Mouse (Mus musculus): ENCODE data around the gene Mad1l1. TPM values are rescaled to one million over a fixed set of nuclear protein-coding genes. Genes with fewer than 3 reads are reported as not detected.

Mad1l1 gene
- total and polyA plus RNA-seq, 3 experiments, result 40.5 to 65.2 TPM; not detected in 1

DNA sequence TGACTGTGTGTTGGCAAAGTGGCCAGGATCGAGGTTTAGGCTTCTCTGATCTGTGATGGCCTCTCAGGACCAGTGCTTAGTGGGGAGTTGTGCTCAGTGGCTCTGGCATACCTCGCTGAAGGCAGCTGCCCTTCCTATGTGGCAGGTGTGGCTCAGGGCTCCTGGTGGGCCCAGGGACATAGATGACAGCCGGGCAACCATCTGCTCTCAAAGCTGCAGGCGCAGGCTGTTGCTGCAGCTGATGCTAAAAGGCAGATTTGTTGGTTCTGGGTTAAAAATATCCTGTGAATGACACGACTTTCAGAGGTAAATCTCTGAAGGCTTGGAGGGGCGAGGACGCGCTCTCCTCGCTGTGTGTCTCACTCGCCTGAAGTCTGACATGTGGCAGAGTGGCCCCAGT is 299.6 kb downstream of the Mad1l1 start:
- Histone ChIP-seq H3K79me2 (ENCODE audit: control insufficient read depth, insufficient read depth, low read length, poor library complexity) (no peaks in the 10 kb centered on the region), H3K27me3 (ENCODE audit: control insufficient read depth in 1 of 2, insufficient read depth in 2 of 2, low read length in 2 of 2) (no peaks in the 10 kb centered on the region), H3K4me1 (ENCODE audit: control insufficient read depth in 1 of 2, insufficient read depth in 2 of 2, low read length in 2 of 2) (no peaks in the 10 kb centered on the region), H3K4me3 (ENCODE audit: control insufficient read depth in 1 of 2, insufficient read depth in 1 of 2, low read depth in 2 of 2, low read length in 2 of 2) (no peak overlapping the region), H3K9me3 (replicated peaks; ENCODE audit: insufficient read depth, low read length) (no peaks in the 10 kb centered on the region), H3K9ac (ENCODE audit: control insufficient read depth, low read depth, low read length, poor library complexity, severe bottlenecking) (no peak overlapping the region), H3K36me3 (ENCODE audit: control insufficient read depth in 1 of 2, insufficient read depth in 2 of 2, low read length in 2 of 2) (no peaks in the 10 kb centered on the region; a peak in 1 of 4 replicates), H3K27ac (ENCODE audit: control insufficient read depth, low read depth, low read length) (no peak overlapping the region)
- DNase-seq (ENCODE audit: low read depth, low spot score), result no peak
- TF ChIP-seq GABPA (IDR thresholded peaks at IDR 0.05; ENCODE audit: low read depth, low read length), result no peak
- no peak for TF ChIP-seq HCFC1 (IDR thresholded peaks at IDR 0.05; ENCODE audit: low read depth, low read length)

DNA sequence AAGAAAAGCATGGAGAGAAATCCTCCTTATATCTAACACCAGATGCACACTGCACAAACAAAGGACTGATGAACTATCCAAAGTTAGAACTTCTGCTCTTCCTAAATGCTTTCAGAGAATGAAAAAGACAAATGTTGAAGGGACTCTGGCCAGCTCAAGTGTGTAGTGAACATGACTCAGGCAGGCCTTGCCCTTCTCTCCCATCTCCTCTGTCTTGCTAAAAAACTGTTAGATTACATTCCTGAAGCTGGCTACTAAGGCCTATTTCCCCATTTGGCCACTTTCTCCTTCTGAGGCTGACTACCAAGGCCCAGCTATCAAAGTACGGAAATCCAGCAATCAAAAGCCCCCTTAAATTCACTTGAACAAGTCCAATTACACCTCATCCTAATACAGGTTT is 301.7 kb downstream of the Mad1l1 start:
- H3K27ac ChIP-seq (ENCODE audit: control insufficient read depth, low read depth, low read length), result no peak overlapping the region
- H3K36me3 ChIP-seq (ENCODE audit: control insufficient read depth in 1 of 2, insufficient read depth in 2 of 2, low read length in 2 of 2), result no peaks in the 10 kb centered on the region; a peak in 1 of 4 replicates
- H3K4me1 ChIP-seq (ENCODE audit: control insufficient read depth in 1 of 2, insufficient read depth in 2 of 2, low read length in 2 of 2), result no peaks in the 10 kb centered on the region
- DNase-seq (ENCODE audit: low read depth, low spot score), result no peak
- H3K9ac ChIP-seq (ENCODE audit: control insufficient read depth, low read depth, low read length, poor library complexity, severe bottlenecking), result no peak overlapping the region
- TF ChIP-seq ZC3H11A (IDR thresholded peaks at IDR 0.05; ENCODE audit: low read depth, low read length) (no peak), MAX (IDR thresholded peaks at IDR 0.05; ENCODE audit: low read length) (no peak), E2F4 (IDR thresholded peaks at IDR 0.05; ENCODE audit: borderline replicate concordance, low read depth, low read length) (no peak), HCFC1 (IDR thresholded peaks at IDR 0.05; ENCODE audit: low read depth, low read length) (no peak), KAT2A (conservative IDR thresholded peaks at IDR 0.05; ENCODE audit: low read depth, low read length) (no peak), POLR2AphosphoS2 (IDR thresholded peaks at IDR 0.05; ENCODE audit: low read length) (no peak), MAZ (IDR thresholded peaks at IDR 0.05; ENCODE audit: low read depth, low read length) (no peak), CHD2 (IDR thresholded peaks at IDR 0.05; ENCODE audit: low read length) (no peak), MAFK (IDR thresholded peaks at IDR 0.05; ENCODE audit: borderline replicate concordance, low read depth, low read length) (no peak), CTCF (IDR thresholded peaks at IDR 0.05 in 2 of 3, conservative IDR thresholded peaks at IDR 0.05 in 1 of 3; ENCODE audit: control insufficient read depth in 1 of 3, insufficient read depth in 1 of 3, low read depth in 2 of 3, low read length in 3 of 3, poor library complexity in 1 of 3, severe bottlenecking in 1 of 3) (no peak), ETS1 (IDR thresholded peaks at IDR 0.05; ENCODE audit: low read depth, low read length) (no peak), ZMIZ1 (IDR thresholded peaks at IDR 0.05; ENCODE audit: low read depth, low read length) (no peak), EP300 (IDR thresholded peaks at IDR 0.05; ENCODE audit: low read depth in 1 of 2, low read length in 2 of 2) (no peak)
- no peaks in the 10 kb centered on the region for H3K27me3 ChIP-seq (ENCODE audit: control insufficient read depth in 1 of 2, insufficient read depth in 2 of 2, low read length in 2 of 2)
- H3K4me3 ChIP-seq (ENCODE audit: control insufficient read depth in 1 of 2, insufficient read depth in 1 of 2, low read depth in 2 of 2, low read length in 2 of 2), result no peak overlapping the region
- no peaks in the 10 kb centered on the region for H3K9me3 ChIP-seq (replicated peaks; ENCODE audit: insufficient read depth, low read length)
- no peaks in the 10 kb centered on the region for H3K79me2 ChIP-seq (ENCODE audit: control insufficient read depth, insufficient read depth, low read length, poor library complexity)

DNA sequence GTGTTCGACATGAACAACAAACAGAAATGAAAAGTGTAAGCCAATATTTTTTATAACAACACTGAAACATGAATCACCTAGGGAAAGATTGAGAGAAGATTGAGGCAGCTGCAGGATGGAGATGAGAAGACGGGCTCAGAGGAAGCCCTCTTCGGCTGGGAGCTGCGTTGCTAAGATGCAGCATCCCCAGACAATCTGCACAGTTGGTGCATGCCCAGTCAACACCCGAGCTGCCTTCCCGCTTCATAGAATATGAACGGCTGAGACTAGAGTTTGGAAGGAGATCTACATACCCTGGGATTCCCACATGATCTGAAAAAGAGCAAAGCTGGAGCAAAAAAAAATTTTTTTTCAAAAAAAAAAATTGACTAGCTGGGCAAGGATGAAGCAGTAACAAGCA is 302.6 kb downstream of the Mad1l1 start:
- Histone ChIP-seq H3K4me3 (ENCODE audit: control insufficient read depth in 1 of 2, insufficient read depth in 1 of 2, low read depth in 2 of 2, low read length in 2 of 2) (no peak overlapping the region), H3K9me3 (replicated peaks; ENCODE audit: insufficient read depth, low read length) (no peaks in the 10 kb centered on the region), H3K79me2 (ENCODE audit: control insufficient read depth, insufficient read depth, low read length, poor library complexity) (no peaks in the 10 kb centered on the region), H3K27ac (ENCODE audit: control insufficient read depth, low read depth, low read length) (no peak overlapping the region), H3K4me1 (ENCODE audit: control insufficient read depth in 1 of 2, insufficient read depth in 2 of 2, low read length in 2 of 2) (no peaks in the 10 kb centered on the region), H3K36me3 (ENCODE audit: control insufficient read depth in 1 of 2, insufficient read depth in 2 of 2, low read length in 2 of 2) (no peaks in the 10 kb centered on the region; a peak in 1 of 4 replicates), H3K9ac (ENCODE audit: control insufficient read depth, low read depth, low read length, poor library complexity, severe bottlenecking) (no peak overlapping the region), H3K27me3 (ENCODE audit: control insufficient read depth in 1 of 2, insufficient read depth in 2 of 2, low read length in 2 of 2) (no peaks in the 10 kb centered on the region)
- TF ChIP-seq ELF1 (IDR thresholded peaks at IDR 0.05; ENCODE audit: low read depth, low read length) (no peak), MYC (IDR thresholded peaks at IDR 0.05; ENCODE audit: low read depth, low read length) (no peak), SMC3 (IDR thresholded peaks at IDR 0.05; ENCODE audit: low read depth, low read length) (no peak), EP300 (IDR thresholded peaks at IDR 0.05; ENCODE audit: low read depth in 1 of 2, low read length in 2 of 2) (no peak), CTCF (IDR thresholded peaks at IDR 0.05 in 2 of 3, conservative IDR thresholded peaks at IDR 0.05 in 1 of 3; ENCODE audit: control insufficient read depth in 1 of 3, insufficient read depth in 1 of 3, low read depth in 2 of 3, low read length in 3 of 3, poor library complexity in 1 of 3, severe bottlenecking in 1 of 3) (no peak), E2F4 (IDR thresholded peaks at IDR 0.05; ENCODE audit: borderline replicate concordance, low read depth, low read length) (no peak)
- DNase-seq (ENCODE audit: low read depth, low spot score), result no peak

Data from MEL (cell line).